Mouse (Mus musculus) brain, adult 2 months (tissue): ENCODE measurements around the gene Snx25.
"Not testable (repeated sequence)": the region's sequence is repeated elsewhere in the genome, so short reads cannot be mapped to it uniquely, and the experiment has no call there.

Experiments used
- DNase-seq: peaks from one replicate; pipeline ENCODE4 v3.0.0; 2011; ENCODE audit warnings: low read depth, low spot score

Snx25 gene

GRCm38 (mm10) chr8:46137336-46137735 is 14.6 kb downstream of the Snx25 start:
- DNase-seq, result no peak

- not testable (repeated sequence) for DNase-seq
These were observed 16.4 kb downstream of the Snx25 start for GRCm38 (mm10) chr8:46135546-46135945.

GRCm38 (mm10) chr8:46130426-46130825 is 21.5 kb downstream of the Snx25 start:
- DNase-seq, result no peak

GRCm38 (mm10) chr8:46122498-46122897 is 29.5 kb downstream of the Snx25 start:
- DNase-seq, result no peak

- DNase-seq, result no peak
These were observed 32.8 kb downstream of the Snx25 start for GRCm38 (mm10) chr8:46119176-46119575.

- peak; percentile 85 for DNase-seq
These were observed 34.8 kb downstream of the Snx25 start for GRCm38 (mm10) chr8:46117172-46117571.

GRCm38 (mm10) chr8:46113421-46114170 is 38.4 kb downstream of the Snx25 start:
- not testable (repeated sequence) for DNase-seq

GRCm38 (mm10) chr8:46107690-46108089 is 44.3 kb downstream of the Snx25 start:
- no peak for DNase-seq

GRCm38 (mm10) chr8:46103434-46103833 is 48.5 kb downstream of the Snx25 start:
- peak; percentile 60 for DNase-seq

GRCm38 (mm10) chr8:46092667-46093360 is 59.1 kb downstream of the Snx25 start:
- peak; percentile 67 for DNase-seq

GRCm38 (mm10) chr8:46083141-46083540 is 68.8 kb downstream of the Snx25 start:
- DNase-seq, result peak; percentile 9

- DNase-seq, result no peak
These were observed 70.9 kb downstream of the Snx25 start for GRCm38 (mm10) chr8:46081030-46081429.

GRCm38 (mm10) chr8:46078866-46079265 is 73.1 kb downstream of the Snx25 start:
- no peak for DNase-seq

GRCm38 (mm10) chr8:46075223-46075622 is 76.7 kb downstream of the Snx25 start:
- no peak for DNase-seq

GRCm38 (mm10) chr8:46073540-46074140 is 78.3 kb downstream of the Snx25 start:
- DNase-seq, result no peak

GRCm38 (mm10) chr8:46072798-46073197 is 79.2 kb downstream of the Snx25 start:
- no peak for DNase-seq

- peak; percentile 69 for DNase-seq
These were observed 111.7 kb downstream of the Snx25 start for GRCm38 (mm10) chr8:46040260-46040659.

GRCm38 (mm10) chr8:46039666-46040065 is 112.3 kb downstream of the Snx25 start:
- DNase-seq, result no peak

GRCm38 (mm10) chr8:46036217-46036616 is 115.7 kb downstream of the Snx25 start:
- no peak for DNase-seq

- no peak for DNase-seq
These were observed 127.6 kb downstream of the Snx25 start for GRCm38 (mm10) chr8:46024392-46024791.

- no peak for DNase-seq
These were observed 129.2 kb downstream of the Snx25 start for GRCm38 (mm10) chr8:46022758-46023157.

GRCm38 (mm10) chr8:46022203-46022602 is 129.8 kb downstream of the Snx25 start:
- DNase-seq, result peak; percentile 24
